Mouse (Mus musculus) lung, embryonic 14.5 days (tissue): Measurements from ENCODE around the gene Pelo. TPM values are rescaled to one million over a fixed set of nuclear protein-coding genes. Genes with fewer than 3 reads are reported as not detected.

Source experiments
- ATAC-seq: fragments of 200-750 bp; cut with Nextera tagmentation; 2 replicates; pipeline ENCODE4 v1.8.0; 2017; ENCODE audit warnings: mild to moderate bottlenecking, moderate TSS enrichment, moderate library complexity; ENCODE audit not compliant: insufficient read depth
- DNase-seq: peaks from one replicate; pipeline ENCODE4 v3.0.0-alpha.2; 2015
- H3K27ac ChIP-seq: fragments of 300-500 bp; sonication (generic); 2 replicates; pipeline ENCODE4 v1.5.1; 2014; ENCODE audit warnings: low read depth, mild to moderate bottlenecking, moderate library complexity
- H3K27me3 ChIP-seq: fragments of 300-500 bp; sonication (generic); 2 replicates; pipeline ENCODE4 v1.6.1; 2014; ENCODE audit warnings: low read length, control low read depth; ENCODE audit not compliant: insufficient read depth
- H3K36me3 ChIP-seq: fragments of 300-500 bp; sonication (generic); 2 replicates; pipeline ENCODE4 v1.6.1; 2014; ENCODE audit warnings: control low read depth; ENCODE audit not compliant: insufficient read depth
- H3K4me1 ChIP-seq: fragments of 300-500 bp; sonication (generic); 2 replicates; pipeline ENCODE4 v1.6.1; 2014; ENCODE audit warnings: antibody characterized with exemption, control low read depth; ENCODE audit not compliant: insufficient read depth
- H3K4me2 ChIP-seq: fragments of 300-500 bp; sonication (generic); 2 replicates; pipeline ENCODE4 v1.6.1; 2014; ENCODE audit warnings: mild to moderate bottlenecking
- H3K4me3 ChIP-seq: fragments of 300-500 bp; sonication (generic); 2 replicates; pipeline ENCODE4 v1.5.1; 2014; ENCODE audit warnings: low read depth, low read length
- H3K9ac ChIP-seq: fragments of 300-500 bp; sonication (generic); 2 replicates; pipeline ENCODE4 v1.6.1; 2014
- H3K9me3 ChIP-seq: fragments of 300-500 bp; sonication (generic); 2 replicates; pipeline ENCODE4 v1.6.1; 2016; ENCODE audit warnings: low read depth, low read length, control low read depth
- CTCF ChIP-seq: IDR thresholded peaks from 2 replicates; pipeline ENCODE4 v1.5.1; 2016; ENCODE audit warnings: antibody characterized with exemption, low read depth
- WGBS: fragments of 180-500 bp; shearing (Covaris S2); extraction: QIAGEN DNeasy Blood & Tissue Kit; methylation state at CpG from one replicate; pipeline ENCODE4 v1.1.7; 2014; 5-methylcytosine and 5-hydroxymethylcytosine counted together
- polyA plus RNA-seq: library from polyadenylated mRNA; unstranded; fragments of >200 nt; fragmentation: Nextera tagmentation; extraction: Ambion mirVana; gene quantifications from 2 replicates; pipeline ENCODE4 v1.2.1, GENCODE M21; 2014

Pelo gene
- polyA plus RNA-seq, 1 experiment from 2014 or later, result 6.6 TPM

DNA sequence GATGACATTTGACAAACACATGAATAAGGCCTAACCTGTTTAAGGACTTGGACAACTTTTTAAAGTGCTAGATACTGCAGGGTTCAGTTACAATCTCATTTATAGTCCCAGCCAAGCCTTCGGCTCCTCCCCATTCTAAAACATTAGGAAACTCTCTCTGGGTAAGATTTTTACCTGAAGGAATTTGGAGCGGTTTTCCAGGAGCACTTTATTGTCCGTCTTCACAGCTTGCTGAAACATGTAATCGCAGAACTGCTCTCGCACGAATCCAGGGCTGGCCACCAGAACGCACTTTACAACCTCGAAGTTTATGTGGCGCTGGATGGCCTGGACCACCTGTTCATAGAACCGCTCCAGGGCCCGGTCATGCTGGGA is 979 bp downstream of the Pelo start:
- WGBS, result 53% methylated on average over 11 of the region's 11 CpGs
- no peaks in the 10 kb centered on the region for H3K9me3 ChIP-seq
- H3K27me3 ChIP-seq, result no peaks in the 10 kb centered on the region
- peaks cover 19% of the 10 kb centered on the region for H3K36me3 ChIP-seq
- peak overlapping the region; percentile 97 for H3K4me2 ChIP-seq
- no peak overlapping the region for H3K27ac ChIP-seq
- DNase-seq, result no peak
- peaks cover 11% of the 10 kb centered on the region; the same call in 1 of the 2 replicates for H3K4me1 ChIP-seq
- no peak for TF ChIP-seq CTCF
- no peak for ATAC-seq
- peak overlapping the region; percentile 69 for H3K4me3 ChIP-seq
- peak overlapping the region; percentile 77 for H3K9ac ChIP-seq

DNA sequence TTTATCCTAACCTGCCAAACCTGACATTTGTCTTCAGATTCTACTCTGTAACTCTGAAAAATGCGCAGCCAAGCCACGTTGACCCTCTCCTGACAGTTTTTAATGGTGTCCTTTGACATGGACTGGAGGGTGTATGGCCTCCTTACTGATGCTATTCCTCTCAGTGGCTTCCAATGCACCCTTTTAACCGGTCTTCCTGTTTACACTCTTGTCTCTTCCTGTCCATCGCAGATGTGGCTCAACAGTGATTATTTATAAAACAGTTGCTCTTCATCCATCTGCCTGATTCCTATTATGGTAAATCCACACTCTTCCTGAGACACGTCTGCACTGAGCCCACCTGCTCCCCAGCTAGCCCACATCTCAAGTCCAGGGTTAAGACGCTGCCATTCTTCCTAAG is 4.0 kb downstream of the Pelo start:
- Histone ChIP-seq H3K4me1 (peaks cover 8% of the 10 kb centered on the region; the same call in 1 of the 2 replicates), H3K9me3 (no peaks in the 10 kb centered on the region), H3K9ac (no peak overlapping the region), H3K36me3 (peaks cover 24% of the 10 kb centered on the region), H3K4me2 (no peak overlapping the region), H3K27me3 (no peaks in the 10 kb centered on the region), H3K4me3 (no peak overlapping the region), H3K27ac (no peak overlapping the region)
- DNase-seq (no peak), ATAC-seq (no peak)
- no peak for TF ChIP-seq CTCF
- WGBS, result 56% methylated on average over 6 of the region's 6 CpGs

DNA sequence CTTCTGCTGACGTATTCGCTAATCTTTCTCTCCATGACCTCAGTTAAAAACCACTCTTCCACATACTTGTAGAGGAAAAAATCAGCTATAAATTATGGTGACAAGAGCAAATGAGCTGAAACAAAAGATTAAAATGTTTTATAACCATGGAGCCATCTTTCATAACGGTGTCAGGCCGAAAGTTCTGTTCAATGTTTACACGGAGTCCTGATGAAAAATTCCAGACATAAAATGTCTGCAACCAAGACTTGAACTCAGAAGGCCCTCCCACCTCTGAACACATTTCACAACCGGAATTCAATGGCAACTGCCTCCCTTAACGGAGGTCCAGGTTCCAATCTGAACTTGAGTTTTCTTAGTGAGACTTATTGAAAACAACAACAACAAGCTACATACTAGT is 7.6 kb downstream of the Pelo start:
- H3K4me2 ChIP-seq, result no peak overlapping the region
- DNase-seq (no peak), ATAC-seq (no peak)
- no peak overlapping the region for H3K4me3 ChIP-seq
- H3K9me3 ChIP-seq, result no peaks in the 10 kb centered on the region
- no peak for TF ChIP-seq CTCF
- no peaks in the 10 kb centered on the region for H3K27me3 ChIP-seq
- H3K27ac ChIP-seq, result no peak overlapping the region
- peaks cover 8% of the 10 kb centered on the region for H3K4me1 ChIP-seq
- 61% methylated on average over 7 of the region's 7 CpGs for WGBS
- H3K9ac ChIP-seq, result no peak overlapping the region
- H3K36me3 ChIP-seq, result peaks cover 12% of the 10 kb centered on the region; the same call in 1 of the 2 replicates

DNA sequence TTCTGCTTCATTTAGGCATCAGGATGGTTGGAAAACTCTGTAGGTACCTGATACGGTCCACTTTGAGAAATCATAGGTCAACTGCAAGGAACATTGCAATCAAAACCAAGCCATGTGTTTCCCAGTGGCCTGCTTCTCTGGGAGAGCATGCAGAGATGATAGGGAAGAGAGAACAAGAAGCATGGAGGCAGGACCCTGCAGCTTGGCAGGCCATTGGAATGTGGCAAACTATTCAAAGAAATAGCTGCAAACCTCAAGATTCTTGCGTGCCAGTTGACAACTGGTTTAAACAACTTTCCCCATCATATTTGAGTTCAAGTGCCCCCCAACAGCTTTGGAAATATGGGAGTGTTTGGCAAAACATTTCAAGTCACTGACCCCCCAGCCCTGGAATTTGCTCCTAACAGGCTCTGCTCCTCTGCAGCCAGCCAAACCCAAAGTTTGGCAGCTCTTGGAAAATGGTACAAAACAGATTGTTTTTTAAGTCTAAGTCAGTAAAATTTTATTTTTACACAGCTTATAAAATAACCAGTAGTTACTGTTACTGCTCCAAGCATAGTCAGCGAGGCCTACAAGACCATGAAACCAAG is 9.9 kb downstream of the Pelo start:
- 0 out of 2 replicates have a peak, but pooled peaks cover 6% of the 10 kb centered on the region for H3K36me3 ChIP-seq
- TF ChIP-seq CTCF, result no peak
- no peak overlapping the region for H3K4me2 ChIP-seq
- no peaks in the 10 kb centered on the region for H3K9me3 ChIP-seq
- ATAC-seq (no peak), DNase-seq (no peak)
- no peak overlapping the region for H3K9ac ChIP-seq
- whole genome bisulfite sequencing, result 71% methylated on average over 3 of the region's 3 CpGs
- peaks cover 8% of the 10 kb centered on the region for H3K4me1 ChIP-seq
- H3K27me3 ChIP-seq, result no peaks in the 10 kb centered on the region
- no peak overlapping the region for H3K4me3 ChIP-seq
- H3K27ac ChIP-seq, result no peak overlapping the region

DNA sequence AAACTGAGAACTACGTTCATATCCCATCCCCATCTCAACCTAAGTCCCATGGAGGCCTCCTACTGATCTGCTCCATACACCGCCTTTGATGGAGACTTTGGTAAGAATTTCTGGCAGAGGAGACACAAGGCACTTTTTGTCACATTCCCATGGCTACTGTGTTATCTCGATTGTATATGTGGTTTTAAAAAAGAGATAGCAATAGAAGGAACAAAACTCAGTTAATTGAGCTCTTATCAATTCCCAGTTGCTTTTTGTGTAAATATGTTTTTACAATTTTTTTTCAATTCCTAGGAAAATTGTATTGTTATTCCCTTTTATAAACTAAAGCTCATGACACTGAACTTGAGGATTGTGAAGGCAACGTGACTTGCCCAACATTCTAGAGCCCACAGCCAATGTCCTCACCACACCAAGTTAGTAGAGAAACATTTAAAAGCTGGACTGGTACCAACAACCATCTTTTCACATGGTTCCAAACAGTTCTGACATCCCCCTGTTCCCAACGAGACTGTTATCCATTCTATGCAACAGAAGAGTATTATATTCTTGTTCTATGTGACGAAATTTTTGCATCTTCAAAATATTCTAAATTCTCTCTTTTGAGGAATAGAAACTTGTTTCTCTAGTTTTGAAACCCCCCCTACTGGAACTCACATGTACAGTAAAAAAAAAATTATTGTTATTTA is 10.8 kb downstream of the Pelo start:
- Histone ChIP-seq H3K27me3 (no peaks in the 10 kb centered on the region), H3K9me3 (no peaks in the 10 kb centered on the region), H3K36me3 (0 out of 2 replicates have a peak, but pooled peaks cover 6% of the 10 kb centered on the region), H3K4me3 (no peak overlapping the region), H3K4me1 (peaks cover 8% of the 10 kb centered on the region), H3K27ac (no peak overlapping the region), H3K4me2 (no peak overlapping the region), H3K9ac (no peak overlapping the region)
- no peak for TF ChIP-seq CTCF
- ATAC-seq (no peak), DNase-seq (no peak)
- WGBS, result 72% methylated on average over 6 of the region's 6 CpGs

DNA sequence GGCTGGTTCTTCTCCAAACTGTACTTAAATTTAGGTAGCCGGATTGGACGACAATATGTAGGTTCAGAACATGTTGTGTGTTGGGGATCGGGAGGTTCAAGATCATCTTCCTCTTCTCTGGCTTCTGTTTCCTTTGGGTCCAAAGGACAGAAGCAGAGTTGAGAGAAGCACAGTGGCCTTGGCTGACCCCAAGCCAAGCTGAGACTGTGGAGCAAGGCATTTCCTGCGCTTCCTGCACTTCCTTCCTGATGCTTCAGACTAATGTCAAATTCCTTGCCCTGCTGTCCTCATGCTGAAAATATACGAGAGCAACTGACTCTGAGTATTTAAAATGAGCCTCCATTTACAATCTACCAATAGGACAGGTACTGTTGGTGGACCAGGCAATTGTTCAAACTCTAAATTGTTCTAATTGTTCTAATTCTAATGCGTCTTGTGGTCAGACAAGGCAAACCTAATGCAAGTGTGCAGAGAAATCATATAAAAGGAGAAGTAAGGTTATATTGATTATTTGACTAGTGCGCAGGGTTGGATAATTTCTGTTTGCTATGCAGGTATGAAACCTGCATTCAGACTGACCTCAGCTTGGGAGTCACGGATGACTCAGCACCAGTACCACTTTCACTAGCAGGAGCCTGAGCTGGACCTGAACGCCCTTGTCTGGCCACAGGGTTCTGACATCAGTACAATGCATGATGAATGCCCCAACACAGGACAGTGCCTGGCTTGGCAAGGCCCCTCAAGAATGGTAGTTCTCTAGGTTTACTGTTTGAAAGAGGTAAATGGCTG is 12.4 kb downstream of the Pelo start:
- no peak for ATAC-seq
- 73% methylated on average over 9 of the region's 9 CpGs for WGBS

DNA sequence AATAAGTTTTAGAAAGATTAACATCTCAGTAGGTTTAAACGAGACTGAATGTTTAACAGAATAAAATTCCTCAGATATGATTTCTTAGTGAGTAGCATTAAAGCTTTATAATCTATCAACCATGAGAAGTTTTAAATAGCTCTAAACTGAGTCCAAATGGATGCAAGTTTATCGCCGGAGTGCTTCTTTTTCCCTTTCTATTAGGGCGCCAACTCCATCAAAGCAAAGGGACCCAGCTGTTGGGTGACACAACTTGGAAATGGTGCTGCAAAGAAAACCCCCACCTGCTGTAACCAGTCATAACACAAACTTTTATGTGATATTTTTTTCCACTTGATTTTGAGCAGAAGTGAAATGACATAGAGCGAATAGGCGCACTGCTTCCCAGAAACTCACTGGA is 17.6 kb downstream of the Pelo start:
- DNase-seq (peak; percentile 62), ATAC-seq (peak; percentile 54; the same call in 1 of the 2 replicates)
- Histone ChIP-seq H3K4me3 (no peak overlapping the region), H3K4me1 (no peaks in the 10 kb centered on the region), H3K9ac (no peak overlapping the region), H3K27me3 (no peaks in the 10 kb centered on the region), H3K4me2 (no peak overlapping the region), H3K27ac (no peak overlapping the region), H3K9me3 (no peaks in the 10 kb centered on the region), H3K36me3 (no peaks in the 10 kb centered on the region)
- 53% methylated on average over 6 of the region's 6 CpGs for WGBS
- TF ChIP-seq CTCF, result no peak

More for the DNA sequence above, 12.4 kb downstream of the Pelo start:
- H3K4me1 ChIP-seq, result peaks cover 8% of the 10 kb centered on the region
- H3K27me3 ChIP-seq, result no peaks in the 10 kb centered on the region
- no peak for TF ChIP-seq CTCF
- no peak overlapping the region for H3K4me3 ChIP-seq
- DNase-seq, result no peak
- H3K4me2 ChIP-seq, result no peak overlapping the region
- no peak overlapping the region for H3K27ac ChIP-seq
- H3K36me3 ChIP-seq, result 0 out of 2 replicates have a peak, but pooled peaks cover under 1% of the 10 kb centered on the region
- H3K9me3 ChIP-seq, result no peaks in the 10 kb centered on the region
- H3K9ac ChIP-seq, result no peak overlapping the region
